22 mouse cellular contexts compared by ENCODE assay signal in genomic region chr10:117097116-117097698, GRCm38 (mm10). TPM values are rescaled to one million over a fixed set of nuclear protein-coding genes. Genes with fewer than 3 reads are reported as not detected.
DNase-seq lines count a peak whose midpoint lies in the region; ATAC-seq and TF ChIP-seq lines count a peak whose summit lies in the region.
"Had no signal": no experiment of that assay in that cellular context is flagged by ENCODE, and none has a peak within 500 bp of the region (broad histone marks: within the 10 kb centered on the region; RNA-seq: fewer than 3 reads in every experiment).

No protein-coding gene starts in this region.

- H3K4me2 ChIP-seq in hindbrain, embryonic 12.5 days (replicated peaks), result no peak overlapping the region
- H3K4me2 ChIP-seq in liver, postnatal 0 days (ENCODE audit: low read depth, low read length), result no peak overlapping the region

- no peak overlapping the region for H3K9ac ChIP-seq in hindbrain, embryonic 12.5 days
- H3K9ac ChIP-seq in MEL (ENCODE audit: control insufficient read depth, low read depth, low read length, poor library complexity, severe bottlenecking), result no peak overlapping the region
- no peak overlapping the region for H3K9ac ChIP-seq in liver, postnatal 0 days (replicated peaks)

- peaks cover 3% of the 10 kb centered on the region; the same call in 1 of the 2 replicates for H3K79me2 ChIP-seq in MEL (ENCODE audit: control insufficient read depth, insufficient read depth, low read length, poor library complexity)

- peak overlapping the region; percentile 54; the same call in 1 of the 2 replicates for H3K27ac ChIP-seq in hindbrain, embryonic 10.5 days
- no peak overlapping the region for H3K27ac ChIP-seq in hindbrain, embryonic 12.5 days
- no peak overlapping the region for H3K27ac ChIP-seq in MEL (ENCODE audit: control insufficient read depth, low read depth, low read length)
- peak overlapping the region; percentile 35; the same call in 1 of the 2 replicates for H3K27ac ChIP-seq in liver, postnatal 0 days (ENCODE audit: low read depth)
- H3K27ac ChIP-seq: heart, adult 2 months; macrophage had no signal

- ATAC-seq in hindbrain, embryonic 12.5 days (ENCODE audit: low FRiP score), result no peak
- peak; percentile 35; the same call in 1 of the 2 replicates for ATAC-seq in granulocyte monocyte progenitor cell, adult 5-6 weeks (replicated peaks; ENCODE audit: poor library complexity, severe bottlenecking)
- ATAC-seq in liver, postnatal 0 days, result peak; percentile 95
- ATAC-seq: forebrain, embryonic 16.5 days had no signal

- H3K27me3 ChIP-seq in hindbrain, embryonic 10.5 days (ENCODE audit: insufficient read depth, poor library complexity, severe bottlenecking), result no peaks in the 10 kb centered on the region
- H3K27me3 ChIP-seq in hindbrain, embryonic 12.5 days, result no peaks in the 10 kb centered on the region
- H3K27me3 ChIP-seq in MEL (ENCODE audit: control insufficient read depth in 1 of 2, insufficient read depth in 2 of 2, low read length in 2 of 2), result no peaks in the 10 kb centered on the region
- no peaks in the 10 kb centered on the region for H3K27me3 ChIP-seq in liver, postnatal 0 days (ENCODE audit: insufficient read depth, low read length)

- peak; percentile 81 to 87 for TF ChIP-seq EP300 in MEL (IDR thresholded peaks at IDR 0.05; ENCODE audit: low read depth in 1 of 2, low read length in 2 of 2)
- peak; percentile 89 for TF ChIP-seq EP300 in liver, postnatal 0 days (IDR thresholded peaks at IDR 0.05; ENCODE audit: low read depth)

- 64% methylated on average over 2 of the region's 2 CpGs for WGBS in hindbrain, embryonic 10.5 days
- WGBS in hindbrain, embryonic 12.5 days, result 85% methylated on average over 2 of the region's 2 CpGs
- 65% methylated on average over 2 of the region's 2 CpGs for WGBS in liver, postnatal 0 days (ENCODE audit: insufficient replicate concordance)

- peaks cover 17% of the 10 kb centered on the region for H3K36me3 ChIP-seq in hindbrain, embryonic 10.5 days
- H3K36me3 ChIP-seq in hindbrain, embryonic 12.5 days, result no peaks in the 10 kb centered on the region
- peaks cover 0 to 5% of the 10 kb centered on the region in 2 experiments; a peak in 2 of 4 replicates for H3K36me3 ChIP-seq in MEL (ENCODE audit: control insufficient read depth in 1 of 2, insufficient read depth in 2 of 2, low read length in 2 of 2)
- peaks cover 33% of the 10 kb centered on the region for H3K36me3 ChIP-seq in liver, postnatal 0 days (replicated peaks; ENCODE audit: insufficient read depth, low read length)

- no peak overlapping the region for H3K4me3 ChIP-seq in hindbrain, embryonic 10.5 days
- H3K4me3 ChIP-seq in hindbrain, embryonic 12.5 days, result no peak overlapping the region
- no peak overlapping the region for H3K4me3 ChIP-seq in MEL (ENCODE audit: control insufficient read depth in 1 of 2, insufficient read depth in 1 of 2, low read depth in 2 of 2, low read length in 2 of 2)
- no peak overlapping the region for H3K4me3 ChIP-seq in liver, postnatal 0 days (ENCODE audit: low read depth, low read length)
- H3K4me3 ChIP-seq: heart, adult 2 months had no signal

- peaks cover 39% of the 10 kb centered on the region for H3K4me1 ChIP-seq in hindbrain, embryonic 10.5 days (replicated peaks)
- peaks cover 18% of the 10 kb centered on the region for H3K4me1 ChIP-seq in hindbrain, embryonic 12.5 days
- peaks cover 4% of the 10 kb centered on the region in 2 experiments for H3K4me1 ChIP-seq in MEL (ENCODE audit: control insufficient read depth in 1 of 2, insufficient read depth in 2 of 2, low read length in 2 of 2)
- peaks cover 5% of the 10 kb centered on the region; the same call in 1 of the 2 replicates for H3K4me1 ChIP-seq in liver, postnatal 0 days (ENCODE audit: insufficient read depth)

- TF ChIP-seq POLR2A in MEL (IDR thresholded peaks at IDR 0.05; ENCODE audit: control insufficient read depth in 1 of 2, insufficient read depth in 1 of 2, low read depth in 1 of 2, low read length in 2 of 2, poor library complexity in 1 of 2), result no peak

- no peaks in the 10 kb centered on the region for H3K9me3 ChIP-seq in hindbrain, embryonic 10.5 days
- no peaks in the 10 kb centered on the region for H3K9me3 ChIP-seq in hindbrain, embryonic 12.5 days (replicated peaks)
- no peaks in the 10 kb centered on the region for H3K9me3 ChIP-seq in MEL (replicated peaks; ENCODE audit: insufficient read depth, low read length)
- no peaks in the 10 kb centered on the region for H3K9me3 ChIP-seq in liver, postnatal 0 days (ENCODE audit: low read length)

- no peak for TF ChIP-seq CTCF in MEL (IDR thresholded peaks at IDR 0.05 in 2 of 3, conservative IDR thresholded peaks at IDR 0.05 in 1 of 3; ENCODE audit: control insufficient read depth in 1 of 3, insufficient read depth in 1 of 3, low read depth in 2 of 3, low read length in 3 of 3, poor library complexity in 1 of 3, severe bottlenecking in 1 of 3)
- peak; percentile 5; the same call in 1 of the 2 replicates for TF ChIP-seq CTCF in liver, postnatal 0 days (IDR thresholded peaks at IDR 0.05; ENCODE audit: low read depth)

- no peak for TF ChIP-seq RAD21 in MEL (IDR thresholded peaks at IDR 0.05; ENCODE audit: low read depth, low read length)

- no peak for DNase-seq in hindbrain, embryonic 10.5 days (ENCODE audit: low spot score)
- DNase-seq in MEL (ENCODE audit: low read depth, low spot score), result peak; percentile 78
- DNase-seq in liver, postnatal 0 days, result no peak
- no peak for DNase-seq in yolk sac, embryonic 10.5 days (ENCODE audit: low spot score)
- no peak for DNase-seq in layer of hippocampus, adult 18-20 months (ENCODE audit: low spot score in 2 of 2)
- DNase-seq: adrenal gland, adult 2 months; cerebellum, adult 8-10 months; embryo, embryonic 11 days; heart, adult 2 months; heart, postnatal 36 days; kidney, postnatal 4 days; lung, adult 2 months; thymus, postnatal 14 days had no signal

TF ChIP-seq in MEL, 35 proteins besides CTCF, POLR2A, EP300 and RAD21:
- TF ChIP-seq TCF12 (IDR thresholded peaks at IDR 0.05; ENCODE audit: low read depth, low read length) (peak; percentile 83), CHD2 (IDR thresholded peaks at IDR 0.05; ENCODE audit: low read length) (no peak), GATA1 (IDR thresholded peaks at IDR 0.05; ENCODE audit: low read depth, low read length) (peak; percentile 78), TAL1 (IDR thresholded peaks at IDR 0.05; ENCODE audit: low read length) (peak; percentile 97), RCOR1 (IDR thresholded peaks at IDR 0.05; ENCODE audit: low read depth, low read length) (0 out of 2 replicates have a peak, but pooled peaks have one; percentile 11)
TF ChIP-seq in MEL: peak in this region for 4.

RNA-seq across cellular contexts. Expression of gene Cct2, which starts 33.6 kb away (rescaled TPM):
- 264 and 323 TPM in 2 replicates for polyA plus RNA-seq in hindbrain, embryonic 10.5 days (2016; fragmentation: Nextera tagmentation; extraction: Ambion mirVana)
- 247 and 251 TPM in 2 replicates for polyA plus RNA-seq in hindbrain, embryonic 12.5 days (2016; fragmentation: Nextera tagmentation; extraction: Ambion mirVana)
- total RNA-seq in MEL (2012; rRNA removed), result 543 and 600 TPM in 2 replicates
- polyA plus RNA-seq in MEL (2012; ENCODE audit: insufficient read depth in 1 of 2, insufficient read length in 2 of 2, low read depth in 1 of 2, low replicate concordance in 2 of 2, missing spikeins in 1 of 2), result 100 to 1,000 TPM in 1 of 2 experiments, not detected in 1; 879 TPM
- 387 and 450 TPM in 2 replicates for total RNA-seq in granulocyte monocyte progenitor cell, adult 5-6 weeks (2014; fragmentation: Nextera tagmentation)
- 517 and 619 TPM in 2 replicates for total RNA-seq in granulocyte monocyte progenitor cell, adult 5-6 weeks (2017)
- 101 and 105 TPM in 2 replicates for polyA plus RNA-seq in liver, postnatal 0 days (2015; fragmentation: Nextera tagmentation; extraction: Ambion mirVana)
- 100 to 1,000 TPM; 174 to 178 TPM for total RNA-seq in layer of hippocampus, adult 18-20 months (2021)

RNA-seq across cellular contexts. Expression of gene Frs2, which starts 51.1 kb away (rescaled TPM):
- polyA plus RNA-seq in hindbrain, embryonic 10.5 days (2016; fragmentation: Nextera tagmentation; extraction: Ambion mirVana), result 19.8 and 21.4 TPM in 2 replicates
- polyA plus RNA-seq in hindbrain, embryonic 12.5 days (2016; fragmentation: Nextera tagmentation; extraction: Ambion mirVana), result 25.3 and 31.7 TPM in 2 replicates
- 6.6 and 6.7 TPM in 2 replicates for total RNA-seq in MEL (2012; rRNA removed)
- polyA plus RNA-seq in MEL (2012; ENCODE audit: insufficient read depth in 1 of 2, insufficient read length in 2 of 2, low read depth in 1 of 2, low replicate concordance in 2 of 2, missing spikeins in 1 of 2), result 100 to 1,000 TPM in 1 of 2 experiments, 10 to 100 TPM in 1; 11.8 to 129 TPM
- total RNA-seq in granulocyte monocyte progenitor cell, adult 5-6 weeks (2014; fragmentation: Nextera tagmentation), result 32.6 and 36.4 TPM in 2 replicates
- 12.1 and 12.9 TPM in 2 replicates for total RNA-seq in granulocyte monocyte progenitor cell, adult 5-6 weeks (2017)
- polyA plus RNA-seq in liver, postnatal 0 days (2015; fragmentation: Nextera tagmentation; extraction: Ambion mirVana), result 7.7 and 8.0 TPM in 2 replicates
- total RNA-seq in layer of hippocampus, adult 18-20 months (2021), result 10 to 100 TPM; 38.3 to 43.6 TPM

RNA-seq across cellular contexts. Expression of gene Lrrc10, which starts 52.1 kb away (rescaled TPM):
- polyA plus RNA-seq in hindbrain, embryonic 10.5 days (2016; fragmentation: Nextera tagmentation; extraction: Ambion mirVana), result not detected in 2 replicates
- polyA plus RNA-seq in hindbrain, embryonic 12.5 days (2016; fragmentation: Nextera tagmentation; extraction: Ambion mirVana), result not detected in 2 replicates
- total RNA-seq in MEL (2012; rRNA removed), result not detected in 2 replicates
- under 1 TPM in 1 of 2 experiments, not detected in 1; 0.18 TPM for polyA plus RNA-seq in MEL (2012; ENCODE audit: insufficient read depth in 1 of 2, insufficient read length in 2 of 2, low read depth in 1 of 2, low replicate concordance in 2 of 2, missing spikeins in 1 of 2)
- not detected in 2 replicates for total RNA-seq in granulocyte monocyte progenitor cell, adult 5-6 weeks (2014; fragmentation: Nextera tagmentation)
- not detected in 2 replicates for total RNA-seq in granulocyte monocyte progenitor cell, adult 5-6 weeks (2017)
- polyA plus RNA-seq in liver, postnatal 0 days (2015; fragmentation: Nextera tagmentation; extraction: Ambion mirVana), result not detected in 2 replicates
- not detected for total RNA-seq in layer of hippocampus, adult 18-20 months (2021)
- total RNA-seq: adrenal gland, adult 2 months; left cerebral cortex, postnatal 36 days; midbrain, postnatal 0 days had no signal
- polyA plus RNA-seq: adrenal gland, adult 2 months; C2C12; forebrain, embryonic 16.5 days; macrophage; midbrain, postnatal 0 days; neural tube, embryonic 11.5 days; stomach, embryonic 14.5 days had no signal

Comparison
In these comparisons a context has a peak if more than half of its experiments do, and no peak if none do; other contexts are left out.
1. H3K27ac ChIP-seq: peak in hindbrain, embryonic 10.5 days (single experiment) and liver, postnatal 0 days (single experiment); none in hindbrain, embryonic 12.5 days (single experiment) and MEL (single experiment).